Mouse (Mus musculus): ENCODE results near the gene Wars. TPM values are rescaled to one million over a fixed set of nuclear protein-coding genes. Genes with fewer than 3 reads are reported as not detected.

The Wars gene
- total and polyA plus RNA-seq, 2 experiments: 11.7 to 24.3 TPM

- DNase-seq (ENCODE audit: extremely low read depth, low read depth, low spot score): no peak
- 93% methylated on average over 3 of the region's 3 CpGs for WGBS
- no peak overlapping the region for H3K27ac ChIP-seq (replicated peaks; ENCODE audit: insufficient read depth, low read depth, low read length)
- H3K4me1 ChIP-seq (ENCODE audit: control insufficient read depth, insufficient read depth, low read length): no peaks in the 10 kb centered on the region
- no peak overlapping the region for H3K4me3 ChIP-seq (ENCODE audit: insufficient read depth, low read depth, low read length)
- H3K9ac ChIP-seq (ENCODE audit: low read depth, low read length): no peak overlapping the region
- H3K79me2 ChIP-seq (ENCODE audit: control insufficient read depth, insufficient read depth, low read length): peaks cover 4% of the 10 kb centered on the region
- TF ChIP-seq CTCF (IDR thresholded peaks at IDR 0.05; ENCODE audit: low read depth, low read length) (no peak), POLR2A (IDR thresholded peaks at IDR 0.05; ENCODE audit: extremely low read depth, insufficient read depth, low read length) (no peak)
- H3K36me3 ChIP-seq (ENCODE audit: control insufficient read depth, insufficient read depth, low read length): peaks cover 18% of the 10 kb centered on the region
- H3K27me3 ChIP-seq (ENCODE audit: control insufficient read depth, insufficient read depth, low read length): no peaks in the 10 kb centered on the region
These were observed 12.8 kb downstream of the Wars start for GRCm38 (mm10) chr12:108881192-108881591.

GRCm38 (mm10) chr12:108880606-108881005 lies 13.4 kb downstream of the Wars start:
- Histone ChIP-seq H3K4me3 (ENCODE audit: insufficient read depth, low read depth, low read length) (no peak overlapping the region), H3K79me2 (ENCODE audit: control insufficient read depth, insufficient read depth, low read length) (peaks cover 4% of the 10 kb centered on the region; the same call in 1 of the 2 replicates), H3K9ac (ENCODE audit: low read depth, low read length) (no peak overlapping the region), H3K36me3 (ENCODE audit: control insufficient read depth, insufficient read depth, low read length) (peaks cover 18% of the 10 kb centered on the region), H3K27me3 (ENCODE audit: control insufficient read depth, insufficient read depth, low read length) (no peaks in the 10 kb centered on the region), H3K4me1 (ENCODE audit: control insufficient read depth, insufficient read depth, low read length) (no peaks in the 10 kb centered on the region), H3K27ac (replicated peaks; ENCODE audit: insufficient read depth, low read depth, low read length) (no peak overlapping the region)
- DNase-seq (ENCODE audit: extremely low read depth, low read depth, low spot score): no peak
- 95% methylated on average over 5 of the region's 5 CpGs for WGBS
- no peak for TF ChIP-seq POLR2A (IDR thresholded peaks at IDR 0.05; ENCODE audit: extremely low read depth, insufficient read depth, low read length)

- Histone ChIP-seq H3K36me3 (ENCODE audit: control insufficient read depth, insufficient read depth, low read length) (peaks cover 21% of the 10 kb centered on the region), H3K4me1 (ENCODE audit: control insufficient read depth, insufficient read depth, low read length) (no peaks in the 10 kb centered on the region), H3K27ac (replicated peaks; ENCODE audit: insufficient read depth, low read depth, low read length) (no peak overlapping the region), H3K79me2 (ENCODE audit: control insufficient read depth, insufficient read depth, low read length) (no peaks in the 10 kb centered on the region), H3K27me3 (ENCODE audit: control insufficient read depth, insufficient read depth, low read length) (no peaks in the 10 kb centered on the region), H3K4me3 (ENCODE audit: insufficient read depth, low read depth, low read length) (no peak overlapping the region), H3K9ac (ENCODE audit: low read depth, low read length) (no peak overlapping the region)
- no peak for TF ChIP-seq POLR2A (IDR thresholded peaks at IDR 0.05; ENCODE audit: extremely low read depth, insufficient read depth, low read length)
- no peak for TF ChIP-seq CTCF (IDR thresholded peaks at IDR 0.05; ENCODE audit: low read depth, low read length)
- 93% methylated on average over 4 of the region's 4 CpGs for WGBS
- DNase-seq (ENCODE audit: extremely low read depth, low read depth, low spot score): no peak
These were observed 14.8 kb downstream of the Wars start for GRCm38 (mm10) chr12:108879138-108879537.

GRCm38 (mm10) chr12:108873122-108873521 lies 20.9 kb downstream of the Wars start:
- TF ChIP-seq POLR2A (IDR thresholded peaks at IDR 0.05; ENCODE audit: extremely low read depth, insufficient read depth, low read length) (no peak), CTCF (IDR thresholded peaks at IDR 0.05; ENCODE audit: low read depth, low read length) (no peak)
- no peaks in the 10 kb centered on the region for H3K4me1 ChIP-seq (ENCODE audit: control insufficient read depth, insufficient read depth, low read length)
- peaks cover 28% of the 10 kb centered on the region for H3K36me3 ChIP-seq (ENCODE audit: control insufficient read depth, insufficient read depth, low read length)
- H3K4me3 ChIP-seq (ENCODE audit: insufficient read depth, low read depth, low read length): no peak overlapping the region
- 84% methylated on average over 5 of the region's 5 CpGs for WGBS
- H3K27ac ChIP-seq (replicated peaks; ENCODE audit: insufficient read depth, low read depth, low read length): no peak overlapping the region
- no peak for DNase-seq (ENCODE audit: extremely low read depth, low read depth, low spot score)
- H3K9ac ChIP-seq (ENCODE audit: low read depth, low read length): no peak overlapping the region
- no peaks in the 10 kb centered on the region for H3K79me2 ChIP-seq (ENCODE audit: control insufficient read depth, insufficient read depth, low read length)
- H3K27me3 ChIP-seq (ENCODE audit: control insufficient read depth, insufficient read depth, low read length): no peaks in the 10 kb centered on the region

GRCm38 (mm10) chr12:108869575-108869974 lies 24.4 kb downstream of the Wars start:
- Histone ChIP-seq H3K79me2 (ENCODE audit: control insufficient read depth, insufficient read depth, low read length) (no peaks in the 10 kb centered on the region), H3K9ac (ENCODE audit: low read depth, low read length) (no peak overlapping the region), H3K27ac (replicated peaks; ENCODE audit: insufficient read depth, low read depth, low read length) (no peak overlapping the region), H3K36me3 (ENCODE audit: control insufficient read depth, insufficient read depth, low read length) (peaks cover 17% of the 10 kb centered on the region), H3K27me3 (ENCODE audit: control insufficient read depth, insufficient read depth, low read length) (no peaks in the 10 kb centered on the region), H3K4me3 (ENCODE audit: insufficient read depth, low read depth, low read length) (no peak overlapping the region), H3K4me1 (ENCODE audit: control insufficient read depth, insufficient read depth, low read length) (peaks cover 3% of the 10 kb centered on the region)
- WGBS: 75% methylated on average over 2 of the region's 2 CpGs
- DNase-seq (ENCODE audit: extremely low read depth, low read depth, low spot score): peak; percentile 15
- no peak for TF ChIP-seq POLR2A (IDR thresholded peaks at IDR 0.05; ENCODE audit: extremely low read depth, insufficient read depth, low read length)
- TF ChIP-seq CTCF (IDR thresholded peaks at IDR 0.05; ENCODE audit: low read depth, low read length): peak; percentile 49

GRCm38 (mm10) chr12:108865007-108865494 lies 28.9 kb downstream of the Wars start:
- no peak for TF ChIP-seq POLR2A (IDR thresholded peaks at IDR 0.05; ENCODE audit: extremely low read depth, insufficient read depth, low read length)
- no peak for TF ChIP-seq CTCF (IDR thresholded peaks at IDR 0.05; ENCODE audit: low read depth, low read length)
- Histone ChIP-seq H3K9ac (ENCODE audit: low read depth, low read length) (peak overlapping the region; percentile 51; the same call in 1 of the 2 replicates), H3K27ac (replicated peaks; ENCODE audit: insufficient read depth, low read depth, low read length) (peak overlapping the region; percentile 84), H3K4me3 (ENCODE audit: insufficient read depth, low read depth, low read length) (no peak overlapping the region), H3K4me1 (ENCODE audit: control insufficient read depth, insufficient read depth, low read length) (peaks cover 3% of the 10 kb centered on the region), H3K27me3 (ENCODE audit: control insufficient read depth, insufficient read depth, low read length) (no peaks in the 10 kb centered on the region), H3K79me2 (ENCODE audit: control insufficient read depth, insufficient read depth, low read length) (no peaks in the 10 kb centered on the region), H3K36me3 (ENCODE audit: control insufficient read depth, insufficient read depth, low read length) (peaks cover 16% of the 10 kb centered on the region)
- 29% methylated on average over 6 of the region's 6 CpGs for WGBS
- peak; percentile 60 for DNase-seq (ENCODE audit: extremely low read depth, low read depth, low spot score)
